Mouse (Mus musculus) liver, embryonic 14.5 days (tissue): Measurements from ENCODE around the gene Scn4b. TPM values are rescaled to one million over a fixed set of nuclear protein-coding genes. Genes with fewer than 3 reads are reported as not detected.

Experiments used
- ATAC-seq: fragments of 200-750 bp; cut with Nextera tagmentation; 2 replicates; pipeline ENCODE4 v1.8.0; 2017; ENCODE audit warnings: moderate number of reproducible peaks, mild to moderate bottlenecking, moderate library complexity; ENCODE audit not compliant: insufficient read depth
- DNase-seq, 3 experiments: peaks; one replicate each; pipeline ENCODE4 v3.0.0-alpha.2; 2012 to 2013; ENCODE audit warnings: low read depth in 3 of 3, low spot score in 3 of 3
- H3K27ac ChIP-seq: fragments of 300-500 bp; sonication (generic); 2 replicates; pipeline ENCODE4 v1.5.1; 2014; ENCODE audit warnings: moderate library complexity, mild to moderate bottlenecking, control low read depth, inconsistent platforms
- H3K27me3 ChIP-seq: fragments of 300-500 bp; sonication (generic); 2 replicates; pipeline ENCODE4 v1.6.1; 2014; ENCODE audit warnings: mild to moderate bottlenecking, low read length, moderate library complexity; ENCODE audit not compliant: control insufficient read depth, insufficient read depth
- H3K36me3 ChIP-seq: fragments of 300-500 bp; sonication (generic); replicated peaks from 2 replicates; pipeline ENCODE4 v1.6.1; 2014; ENCODE audit warnings: low read depth; ENCODE audit not compliant: control insufficient read depth, insufficient read depth
- H3K4me1 ChIP-seq, 2 experiments: fragments of 200-500 bp in 1 of 2; fragments of 300-500 bp in 1 of 2; sonication (generic) in 1 of 2; replicated peaks; 2 replicates each; pipeline ENCODE4 v1.6.1; 2012 to 2014; ENCODE audit warnings: antibody characterized with exemption in 1 of 2, inconsistent platforms in 1 of 2, low read length in 1 of 2; ENCODE audit not compliant: control insufficient read depth in 2 of 2, insufficient read depth in 2 of 2
- H3K4me2 ChIP-seq: fragments of 300-500 bp; sonication (generic); 2 replicates; pipeline ENCODE4 v1.6.1; 2014; ENCODE audit warnings: low read depth, mild to moderate bottlenecking, control low read depth, moderate library complexity
- H3K4me3 ChIP-seq, 2 experiments: fragments of 200-500 bp in 1 of 2; fragments of 300-500 bp in 1 of 2; sonication (generic) in 1 of 2; 2 replicates each; pipeline ENCODE4 v1.5.1; 2012 to 2014; ENCODE audit warnings: low read depth in 2 of 2, low read length in 2 of 2, mild to moderate bottlenecking in 2 of 2, control low read depth in 1 of 2, inconsistent platforms in 1 of 2, moderate library complexity in 1 of 2; ENCODE audit not compliant: insufficient read depth in 1 of 2
- H3K9ac ChIP-seq: fragments of 300-500 bp; sonication (generic); replicated peaks from 2 replicates; pipeline ENCODE4 v1.6.1; 2014; ENCODE audit warnings: mild to moderate bottlenecking, control low read depth, moderate library complexity
- H3K9me3 ChIP-seq: fragments of 300-500 bp; sonication (generic); 2 replicates; pipeline ENCODE4 v1.6.1; 2016; ENCODE audit warnings: low read length, mixed read lengths; ENCODE audit not compliant: control insufficient read depth
- CTCF ChIP-seq: IDR thresholded peaks from 2 replicates; pipeline ENCODE4 v1.5.1; 2016; ENCODE audit warnings: antibody characterized with exemption, low read depth, control low read depth
- EP300 ChIP-seq: IDR thresholded peaks from 2 replicates; pipeline ENCODE4 v1.6.1; 2016; ENCODE audit warnings: antibody characterized with exemption, low read depth
- WGBS: fragments of 180-500 bp; shearing (Covaris S2); extraction: QIAGEN DNeasy Blood & Tissue Kit; methylation state at CpG from one replicate; pipeline ENCODE4 v1.1.7; 2014; ENCODE audit not compliant: insufficient replicate concordance; 5-methylcytosine and 5-hydroxymethylcytosine counted together
- polyA plus RNA-seq, 2 experiments: library from polyadenylated mRNA; depleted of rRNA in 1 of 2; stranded (reverse) in 1 of 2; unstranded in 1 of 2; fragments of >200 nt; fragmentation: Nextera tagmentation in 1 of 2; extraction: Ambion mirVana in 1 of 2; gene quantifications; 2 replicates each; pipeline versions ENCODE4 v1.2.1 to v1.2.3; 2012 to 2014

Gene Scn4b
- polyA plus RNA-seq, 2 experiments: 0.01 to 0.06 TPM

GRCm38 (mm10) chr9:45153361-45153760 is 15.2 kb downstream of the Scn4b start:
- 67% methylated on average over 7 of the region's 7 CpGs for WGBS
- TF ChIP-seq EP300: no peak
- no peak for TF ChIP-seq CTCF
- H3K36me3 ChIP-seq: no peaks in the 10 kb centered on the region
- no peaks in the 10 kb centered on the region for H3K27me3 ChIP-seq
- no peak overlapping the region for H3K4me2 ChIP-seq
- no peaks in the 10 kb centered on the region for H3K4me1 ChIP-seq
- H3K9me3 ChIP-seq: no peaks in the 10 kb centered on the region
- no peak overlapping the region for H3K27ac ChIP-seq
- no peak overlapping the region for H3K9ac ChIP-seq
- no peak for ATAC-seq
- no peak for DNase-seq
- no peak overlapping the region for H3K4me3 ChIP-seq

- Histone ChIP-seq H3K4me3 (no peak overlapping the region), H3K27ac (no peak overlapping the region), H3K9ac (no peak overlapping the region), H3K4me1 (no peaks in the 10 kb centered on the region), H3K36me3 (no peaks in the 10 kb centered on the region), H3K27me3 (no peaks in the 10 kb centered on the region), H3K9me3 (no peaks in the 10 kb centered on the region; the same call in 1 of the 2 replicates), H3K4me2 (no peak overlapping the region)
- ATAC-seq (no peak), DNase-seq (no peak)
- TF ChIP-seq CTCF (no peak), EP300 (no peak)
- WGBS: 52% methylated on average over 5 of the region's 5 CpGs
Observed at GRCm38 (mm10) chr9:45167903-45168302, 29.7 kb downstream of the Scn4b start.

GRCm38 (mm10) chr9:45170150-45170549 is 32.0 kb downstream of the Scn4b start:
- no peak overlapping the region for H3K9ac ChIP-seq
- DNase-seq (no peak), ATAC-seq (no peak)
- no peaks in the 10 kb centered on the region for H3K4me1 ChIP-seq
- no peaks in the 10 kb centered on the region for H3K27me3 ChIP-seq
- WGBS: 68% methylated on average over 5 of the region's 5 CpGs
- no peaks in the 10 kb centered on the region for H3K36me3 ChIP-seq
- H3K4me2 ChIP-seq: no peak overlapping the region
- no peak overlapping the region for H3K4me3 ChIP-seq
- no peak for TF ChIP-seq EP300
- TF ChIP-seq CTCF: no peak
- no peaks in the 10 kb centered on the region; the same call in 1 of the 2 replicates for H3K9me3 ChIP-seq
- H3K27ac ChIP-seq: no peak overlapping the region

GRCm38 (mm10) chr9:45171073-45171610 is 32.9 kb downstream of the Scn4b start:
- DNase-seq: no peak
- ATAC-seq: no peak
- no peak overlapping the region for H3K9ac ChIP-seq
- no peak overlapping the region for H3K4me2 ChIP-seq
- WGBS: 50% methylated on average over 1 of the region's 1 CpGs
- no peaks in the 10 kb centered on the region for H3K27me3 ChIP-seq
- H3K9me3 ChIP-seq: no peaks in the 10 kb centered on the region; the same call in 1 of the 2 replicates
- TF ChIP-seq EP300: no peak
- no peak for TF ChIP-seq CTCF
- no peak overlapping the region for H3K4me3 ChIP-seq
- no peaks in the 10 kb centered on the region for H3K4me1 ChIP-seq
- H3K36me3 ChIP-seq: no peaks in the 10 kb centered on the region
- H3K27ac ChIP-seq: no peak overlapping the region

- no peaks in the 10 kb centered on the region for H3K36me3 ChIP-seq
- no peak overlapping the region for H3K4me3 ChIP-seq
- 39% methylated on average over 3 of the region's 3 CpGs for WGBS
Observed at GRCm38 (mm10) chr9:45173475-45173874, 35.3 kb downstream of the Scn4b start.

More at GRCm38 (mm10) chr9:45173475-45173874, 35.3 kb downstream of the Scn4b start:
- DNase-seq (no peak), ATAC-seq (no peak)
- Histone ChIP-seq H3K27me3 (no peaks in the 10 kb centered on the region), H3K9ac (no peak overlapping the region), H3K4me2 (no peak overlapping the region), H3K27ac (no peak overlapping the region), H3K4me1 (no peaks in the 10 kb centered on the region), H3K9me3 (no peaks in the 10 kb centered on the region; the same call in 1 of the 2 replicates)
- TF ChIP-seq EP300 (no peak), CTCF (no peak)
